Mouse (Mus musculus) embryonic facial prominence, embryonic 15.5 days (tissue): ENCODE measurements around the gene Atp6v1g2. TPM values are rescaled to one million over a fixed set of nuclear protein-coding genes. Genes with fewer than 3 reads are reported as not detected.

Experiments
- ATAC-seq: fragments of 200-750 bp; cut with Nextera tagmentation; 2 replicates; pipeline ENCODE4 v1.8.0; 2017; ENCODE audit warnings: low read depth, moderate TSS enrichment; ENCODE audit not compliant: insufficient number of reproducible peaks, low FRiP score, low TSS enrichment
- H3K27ac ChIP-seq: fragments of 300-500 bp; sonication (generic); replicated peaks from 2 replicates; pipeline ENCODE4 v1.5.1; 2015; ENCODE audit warnings: mild to moderate bottlenecking, inconsistent platforms
- H3K27me3 ChIP-seq: fragments of 300-500 bp; sonication (generic); 2 replicates; pipeline ENCODE4 v1.6.1; 2015; ENCODE audit warnings: inconsistent platforms
- H3K36me3 ChIP-seq: fragments of 300-500 bp; sonication (generic); 2 replicates; pipeline ENCODE4 v1.6.1; 2015; ENCODE audit warnings: mild to moderate bottlenecking, inconsistent platforms
- H3K4me1 ChIP-seq: fragments of 300-500 bp; sonication (generic); 2 replicates; pipeline ENCODE4 v1.6.1; 2015; ENCODE audit warnings: inconsistent platforms
- H3K4me2 ChIP-seq: fragments of 300-500 bp; sonication (generic); replicated peaks from 2 replicates; pipeline ENCODE4 v1.6.1; 2015; ENCODE audit warnings: mild to moderate bottlenecking, inconsistent platforms
- H3K4me3 ChIP-seq: fragments of 300-500 bp; sonication (generic); replicated peaks from 2 replicates; pipeline ENCODE4 v1.5.1; 2015; ENCODE audit warnings: mild to moderate bottlenecking, inconsistent platforms
- H3K9ac ChIP-seq: fragments of 300-500 bp; sonication (generic); 2 replicates; pipeline ENCODE4 v1.6.1; 2015; ENCODE audit warnings: inconsistent platforms
- H3K9me3 ChIP-seq: fragments of 300-500 bp; sonication (generic); replicated peaks from 2 replicates; pipeline ENCODE4 v1.6.1; 2016; ENCODE audit warnings: inconsistent platforms
- WGBS: fragments of 180-500 bp; shearing (Covaris S2); methylation state at CpG from one replicate; pipeline ENCODE4 v1.1.7; 2015; 5-methylcytosine and 5-hydroxymethylcytosine counted together
- microRNA-seq: library from miRNA; unstranded; fragments of <30 nt; microRNA quantifications from one replicate; pipeline ENCODE4, GENCODE M21; 2016; ENCODE audit warnings: borderline number of aligned reads
- polyA plus RNA-seq: library from polyadenylated mRNA; unstranded; fragments of >200 nt; fragmentation: Nextera tagmentation; extraction: Ambion mirVana; gene quantifications from 2 replicates; pipeline ENCODE4 v1.2.1, GENCODE M21; 2015

Atp6v1g2 gene
- polyA plus RNA-seq, 1 experiment from 2014 or later: 4.4 TPM

DNA sequence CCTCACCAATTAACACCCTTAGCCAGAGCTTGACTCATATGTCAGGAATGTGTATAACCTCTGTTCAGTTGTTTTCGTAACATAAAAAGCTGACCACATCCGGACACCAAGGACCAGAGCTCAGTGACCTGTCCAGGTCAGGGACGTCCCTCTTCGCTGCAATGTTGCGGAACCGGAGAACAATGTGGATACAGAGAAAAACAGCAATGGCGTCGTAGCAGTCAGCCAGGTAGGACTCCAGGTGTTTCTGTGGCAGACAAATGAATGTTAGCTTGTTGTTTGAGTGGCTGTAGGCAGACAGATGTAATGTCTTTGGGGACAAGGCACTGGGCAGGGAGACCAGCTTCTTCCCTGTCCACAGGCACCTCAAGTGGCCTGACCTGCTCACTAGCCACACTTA is 44.6 kb downstream of the Atp6v1g2 start:
- Histone ChIP-seq H3K9me3 (no peaks in the 10 kb centered on the region), H3K4me2 (no peak overlapping the region), H3K27ac (no peak overlapping the region), H3K36me3 (no peaks in the 10 kb centered on the region), H3K4me1 (no peaks in the 10 kb centered on the region), H3K4me3 (no peak overlapping the region), H3K27me3 (peaks cover 23% of the 10 kb centered on the region), H3K9ac (no peak overlapping the region)
- 81% methylated on average over 8 of the region's 8 CpGs for WGBS
- no peak for ATAC-seq

DNA sequence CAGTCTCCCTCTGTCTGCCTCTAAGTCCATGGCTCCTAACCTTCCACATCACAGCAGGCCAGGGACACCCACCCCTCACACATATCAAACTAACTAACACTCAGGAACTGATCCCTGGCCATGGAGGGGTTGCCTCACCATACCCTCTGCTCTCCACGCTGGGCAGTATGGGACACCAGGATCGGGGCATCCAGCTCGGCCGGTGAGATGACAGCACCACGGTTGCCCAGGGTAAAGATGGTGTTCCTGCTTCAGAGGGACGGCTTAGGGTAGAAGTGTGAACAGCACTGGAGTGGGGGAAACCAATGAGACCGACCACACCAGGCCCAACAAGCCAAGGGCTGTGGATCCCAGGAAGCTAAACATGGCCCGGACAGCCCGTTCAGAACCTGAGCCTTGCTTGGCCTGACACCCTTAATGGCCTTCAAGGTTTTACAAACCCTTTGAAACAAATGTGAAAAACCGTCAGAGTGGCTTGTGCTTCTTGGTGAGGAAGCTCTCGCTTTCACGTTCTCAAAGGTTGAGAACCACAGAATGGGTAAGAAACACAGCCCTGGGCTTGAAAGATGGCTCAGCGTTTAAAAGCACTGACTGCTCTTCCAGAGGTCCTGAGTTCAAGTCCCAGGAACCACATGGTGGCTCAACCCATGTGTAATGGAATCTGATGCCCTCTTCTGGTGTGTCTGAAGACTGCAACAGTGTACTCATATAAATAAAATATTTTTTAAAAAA is 45.7 kb downstream of the Atp6v1g2 start:
- peaks cover 23% of the 10 kb centered on the region for H3K27me3 ChIP-seq
- no peaks in the 10 kb centered on the region for H3K9me3 ChIP-seq
- H3K9ac ChIP-seq: no peak overlapping the region
- ATAC-seq: no peak
- H3K27ac ChIP-seq: no peak overlapping the region
- no peak overlapping the region for H3K4me2 ChIP-seq
- no peaks in the 10 kb centered on the region for H3K4me1 ChIP-seq
- 84% methylated on average over 13 of the region's 13 CpGs for WGBS
- H3K36me3 ChIP-seq: no peaks in the 10 kb centered on the region
- H3K4me3 ChIP-seq: no peak overlapping the region

DNA sequence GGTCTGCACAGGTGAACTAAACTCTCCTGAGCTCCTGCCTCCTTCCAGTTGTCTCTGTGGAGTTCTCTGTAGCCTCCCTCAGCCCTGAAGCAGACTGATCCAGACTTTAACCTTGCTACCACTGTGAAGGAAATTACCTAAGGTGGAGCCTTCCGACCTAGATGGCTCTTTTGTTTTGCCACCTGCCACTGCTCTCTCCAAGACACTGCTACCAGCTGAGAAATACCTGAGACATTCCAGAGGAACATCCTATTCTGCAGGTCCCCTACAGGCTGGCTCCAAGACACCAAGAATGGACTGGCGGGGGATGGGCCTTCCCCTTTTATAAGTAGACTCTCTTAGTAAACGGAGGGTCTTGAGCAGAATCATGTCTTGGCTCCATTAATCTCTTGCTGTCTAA is 46.8 kb downstream of the Atp6v1g2 start:
- Histone ChIP-seq H3K27ac (no peak overlapping the region), H3K9me3 (no peaks in the 10 kb centered on the region), H3K4me3 (no peak overlapping the region), H3K4me2 (no peak overlapping the region), H3K4me1 (no peaks in the 10 kb centered on the region), H3K27me3 (peaks cover 19% of the 10 kb centered on the region), H3K9ac (no peak overlapping the region), H3K36me3 (no peaks in the 10 kb centered on the region)
- no peak for ATAC-seq
- WGBS: 63% methylated on average over 3 of the region's 3 CpGs

DNA sequence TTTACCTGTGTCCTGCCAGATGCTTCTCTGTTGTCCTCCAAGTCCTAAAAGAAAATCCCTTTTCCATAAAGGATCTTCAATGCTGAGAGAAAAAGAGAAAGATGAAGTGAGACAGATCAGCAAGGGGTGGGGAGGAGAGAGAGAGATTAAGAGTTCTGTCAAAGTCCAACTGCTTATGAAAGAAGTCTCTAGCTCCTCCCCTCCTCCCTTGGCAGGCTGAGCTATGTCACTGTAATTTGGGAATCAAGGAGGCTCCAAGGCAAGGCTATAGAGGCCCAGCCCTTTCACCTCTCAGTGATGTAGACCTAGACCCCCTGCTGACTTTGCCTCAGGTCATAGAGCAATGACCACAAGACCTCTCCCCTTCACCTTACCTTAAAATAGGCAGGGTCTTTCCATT is 52.0 kb downstream of the Atp6v1g2 start:
- Histone ChIP-seq H3K27ac (no peak overlapping the region), H3K4me1 (no peaks in the 10 kb centered on the region), H3K36me3 (no peaks in the 10 kb centered on the region), H3K4me3 (no peak overlapping the region), H3K9me3 (no peaks in the 10 kb centered on the region), H3K9ac (no peak overlapping the region), H3K27me3 (peaks cover 3% of the 10 kb centered on the region; the same call in 1 of the 2 replicates), H3K4me2 (no peak overlapping the region)
- ATAC-seq: no peak

Small RNAs within 50 kb of the gene (microRNA-seq; reads per million reads assigned to microRNA genes)
- gene Mir6973a (not detected), gene Mir6974 (not detected), gene Mir6975 (1.4 reads per million), gene Mir8094 (not detected)

Other genes starting within 250 kb of the Atp6v1g2 start
- gene Vars, start 232.7 kb upstream of the Atp6v1g2 start, polyA plus RNA-seq: 108 and 114 TPM in 2 replicates
- 0.43 and 0.58 TPM in 2 replicates for gene Vwa7, start 217.1 kb upstream of the Atp6v1g2 start, polyA plus RNA-seq
- gene Sapcd1, start 205.6 kb upstream of the Atp6v1g2 start, polyA plus RNA-seq: 21.5 and 23.4 TPM in 2 replicates
- gene Msh5, start 186.9 kb upstream of the Atp6v1g2 start, polyA plus RNA-seq: 3.6 and 5.4 TPM in 2 replicates
- gene Clic1, start 183.7 kb upstream of the Atp6v1g2 start, polyA plus RNA-seq: 324 and 329 TPM in 2 replicates
- 319 and 347 TPM in 2 replicates for gene Ddah2, start 174.6 kb upstream of the Atp6v1g2 start, polyA plus RNA-seq
- 98.5 and 131 TPM in 2 replicates for gene Ly6g6c, start 168.3 kb upstream of the Atp6v1g2 start, polyA plus RNA-seq
- 1.1 and 1.4 TPM in 2 replicates for gene Mpig6b, start 167.5 kb upstream of the Atp6v1g2 start, polyA plus RNA-seq
- 31.4 and 33.0 TPM in 2 replicates for gene Ly6g6e, start 156.8 kb upstream of the Atp6v1g2 start, polyA plus RNA-seq
- 1.5 and 2.3 TPM in 2 replicates for gene Ly6g6d, start 155.6 kb upstream of the Atp6v1g2 start, polyA plus RNA-seq
- gene Ly6g6f, start 148.1 kb upstream of the Atp6v1g2 start, polyA plus RNA-seq: 0.20 and 0.28 TPM in 2 replicates
- 102 and 105 TPM in 2 replicates for gene Abhd16a, start 144.4 kb upstream of the Atp6v1g2 start, polyA plus RNA-seq
- gene Ly6g5c, start 125.4 kb upstream of the Atp6v1g2 start, polyA plus RNA-seq: not detected in 2 replicates
- gene Ly6g5b, start 118.2 kb upstream of the Atp6v1g2 start, polyA plus RNA-seq: 1.4 and 1.8 TPM in 2 replicates
- gene Gpank1, start 112.2 kb upstream of the Atp6v1g2 start, polyA plus RNA-seq: 19.5 and 20.1 TPM in 2 replicates
- gene Csnk2b, start 111.6 kb upstream of the Atp6v1g2 start, polyA plus RNA-seq: 278 and 279 TPM in 2 replicates
- 11.2 and 12.2 TPM in 2 replicates for gene D17H6S53E, start 107.3 kb upstream of the Atp6v1g2 start, polyA plus RNA-seq
- gene Apom, start 101.6 kb upstream of the Atp6v1g2 start, polyA plus RNA-seq: 0.17 TPM in 1 of 2 replicates, not detected in the other
- 57.8 TPM in 2 replicates for gene Bag6, start 98.5 kb upstream of the Atp6v1g2 start, polyA plus RNA-seq
- 179 and 198 TPM in 2 replicates for gene Prrc2a, start 68.8 kb upstream of the Atp6v1g2 start, polyA plus RNA-seq
- 15.5 and 17.5 TPM in 2 replicates for gene Aif1, start 57.6 kb upstream of the Atp6v1g2 start, polyA plus RNA-seq
- 27.2 and 27.4 TPM in 2 replicates for gene Lst1, start 45.2 kb upstream of the Atp6v1g2 start, polyA plus RNA-seq
- gene Ltb, start 39.2 kb upstream of the Atp6v1g2 start, polyA plus RNA-seq: 2.3 and 2.9 TPM in 2 replicates
- gene Tnf, start 31.7 kb upstream of the Atp6v1g2 start, polyA plus RNA-seq: 0.47 and 0.76 TPM in 2 replicates
- 0.27 and 0.32 TPM in 2 replicates for gene Lta, start 28.3 kb upstream of the Atp6v1g2 start, polyA plus RNA-seq
- gene Gm16181, start 12.8 kb upstream of the Atp6v1g2 start, polyA plus RNA-seq: 0.57 TPM in 1 of 2 replicates, not detected in the other
- gene Nfkbil1, start 2.1 kb downstream of the Atp6v1g2 start, polyA plus RNA-seq: 11.8 and 12.7 TPM in 2 replicates
- 406 and 413 TPM in 2 replicates for gene Ddx39b, start 8.1 kb downstream of the Atp6v1g2 start, polyA plus RNA-seq
- 81.6 and 82.0 TPM in 2 replicates for gene H2-D1, start 29.1 kb downstream of the Atp6v1g2 start, polyA plus RNA-seq
- not detected in 2 replicates for gene H2-Q1, start 86.7 kb downstream of the Atp6v1g2 start, polyA plus RNA-seq
- gene H2-Q2, start 108.6 kb downstream of the Atp6v1g2 start, polyA plus RNA-seq: 0.47 TPM in 1 of 2 replicates, not detected in the other
- gene H2-Q4, start 146.0 kb downstream of the Atp6v1g2 start, polyA plus RNA-seq: 2.4 and 2.7 TPM in 2 replicates
- 0.14 and 0.28 TPM in 2 replicates for gene H2-Q6, start 191.2 kb downstream of the Atp6v1g2 start, polyA plus RNA-seq
- gene H2-Q7, start 205.5 kb downstream of the Atp6v1g2 start, polyA plus RNA-seq: 2.0 and 2.2 TPM in 2 replicates
- gene H2-Q10, start 236.4 kb downstream of the Atp6v1g2 start, polyA plus RNA-seq: 0.73 and 0.93 TPM in 2 replicates